Mouse (Mus musculus): Measurements from ENCODE around the gene Mas1. TPM values are rescaled to one million over a fixed set of nuclear protein-coding genes. Genes with fewer than 3 reads are reported as not detected.
A peak's percentile ranks its signal among the peaks of the same experiment; 100 is the strongest.

Mas1 gene
- total RNA-seq, 2 experiments from 2014 or later, result 37.2 to 39.0 TPM

- intact Hi-C loops (cut with DNase I), result loop anchor here (5.0 kb wide), 1 partner anchor 111 kb away; the partner anchor contains the start of gene Wtap
- no peak for DNase-seq (ENCODE audit: low spot score in 2 of 2)
Measured at GRCm38 (mm10) chr17:12881216-12881615, 13.3 kb upstream of the Mas1 start.

- DNase-seq (ENCODE audit: low spot score in 2 of 2), result peak; percentile 87 to 93
- intact Hi-C loops (cut with DNase I), result loop anchor here (5.0 kb wide), 1 partner anchor 112 kb away; the partner anchor contains the start of gene Wtap
Measured at GRCm38 (mm10) chr17:12880178-12880577, 12.2 kb upstream of the Mas1 start.

GRCm38 (mm10) chr17:12875734-12876133, 7.8 kb upstream of the Mas1 start, which contains the start of gene Mrgprh:
Gene Mrgprh, plus strand, starts transcription at chr17:12876034.
- intact Hi-C loops (cut with DNase I), result no loop called here
- no peak for DNase-seq (ENCODE audit: low spot score in 2 of 2)

GRCm38 (mm10) chr17:12872275-12873028, 4.5 kb upstream of the Mas1 start:
- intact Hi-C loops (cut with DNase I), result no loop called here
- peak; percentile 39 to 74 for DNase-seq (ENCODE audit: low spot score in 2 of 2)

GRCm38 (mm10) chr17:12868640-12869039, 697 bp upstream of the Mas1 start:
- intact Hi-C loops (cut with DNase I), result loop anchor here (5.0 kb wide), 1 partner anchor 451 kb away; no protein-coding TSS in a partner anchor
- DNase-seq (ENCODE audit: low spot score in 2 of 2), result peak in 1 of 2 experiments; percentile 52

GRCm38 (mm10) chr17:12866853-12867252, 1.1 kb downstream of the Mas1 start:
- DNase-seq (ENCODE audit: low spot score in 2 of 2), result peak; percentile 60 to 93
- intact Hi-C loops (cut with DNase I), result loop anchor here (5.0 kb wide), 1 partner anchor 450 kb away; no protein-coding TSS in a partner anchor

- intact Hi-C loops (cut with DNase I), result loop anchor here (5.0 kb wide), 1 partner anchor 448 kb away; no protein-coding TSS in a partner anchor
- no peak for DNase-seq (ENCODE audit: low spot score in 2 of 2)
Measured at GRCm38 (mm10) chr17:12865407-12865806, 2.5 kb downstream of the Mas1 start.

- intact Hi-C loops (cut with DNase I), result no loop called here
- DNase-seq (ENCODE audit: low spot score in 2 of 2), result no peak
Measured at GRCm38 (mm10) chr17:12864111-12864510, 3.8 kb downstream of the Mas1 start.

GRCm38 (mm10) chr17:12859006-12859520, 8.9 kb downstream of the Mas1 start:
- intact Hi-C loops (cut with DNase I), result no loop called here
- DNase-seq (ENCODE audit: low spot score in 2 of 2), result no peak

- intact Hi-C loops (cut with DNase I), result no loop called here
- DNase-seq (ENCODE audit: low spot score in 2 of 2), result no peak
Measured at GRCm38 (mm10) chr17:12858072-12858471, 9.9 kb downstream of the Mas1 start.

GRCm38 (mm10) chr17:12857395-12857794, 10.5 kb downstream of the Mas1 start:
- intact Hi-C loops (cut with DNase I), result no loop called here
- DNase-seq (ENCODE audit: low spot score in 2 of 2), result no peak

GRCm38 (mm10) chr17:12854386-12854785, 13.6 kb downstream of the Mas1 start:
- intact Hi-C loops (cut with DNase I), result loop anchor here (5.0 kb wide), 1 partner anchor 432 kb away; no protein-coding TSS in a partner anchor
- no peak for DNase-seq (ENCODE audit: low spot score in 2 of 2)

GRCm38 (mm10) chr17:12853821-12854220, 14.1 kb downstream of the Mas1 start:
- intact Hi-C loops (cut with DNase I), result loop anchor here (5.0 kb wide), 1 partner anchor 432 kb away; no protein-coding TSS in a partner anchor
- DNase-seq (ENCODE audit: low spot score in 2 of 2), result peak; percentile 54 to 67

- intact Hi-C loops (cut with DNase I), result loop anchor here (5.0 kb wide), 1 partner anchor 429 kb away; no protein-coding TSS in a partner anchor
- peak; percentile 64 to 75 for DNase-seq (ENCODE audit: low spot score in 2 of 2)
Measured at GRCm38 (mm10) chr17:12851689-12852088, 16.3 kb downstream of the Mas1 start.

GRCm38 (mm10) chr17:12849778-12850382, 18.1 kb downstream of the Mas1 start:
- peak in 1 of 2 experiments; percentile 87 for DNase-seq (ENCODE audit: low spot score in 2 of 2)

GRCm38 (mm10) chr17:12847736-12848135, 20.2 kb downstream of the Mas1 start:
- intact Hi-C loops (cut with DNase I), result no loop called here
- DNase-seq (ENCODE audit: low spot score in 2 of 2), result no peak

More at GRCm38 (mm10) chr17:12849778-12850382, 18.1 kb downstream of the Mas1 start:
- intact Hi-C loops (cut with DNase I), result loop anchor here (5.0 kb wide), 1 partner anchor 428 kb away; no protein-coding TSS in a partner anchor

GRCm38 (mm10) chr17:12846474-12846873, 21.5 kb downstream of the Mas1 start:
- intact Hi-C loops (cut with DNase I), result no loop called here
- peak in 1 of 2 experiments; percentile 81 for DNase-seq (ENCODE audit: low spot score in 2 of 2)

- intact Hi-C loops (cut with DNase I), result no loop called here
- no peak for DNase-seq (ENCODE audit: low spot score in 2 of 2)
Measured at GRCm38 (mm10) chr17:12845862-12846261, 22.1 kb downstream of the Mas1 start.

- peak in 1 of 2 experiments; percentile 80 for DNase-seq (ENCODE audit: low spot score in 2 of 2)
Measured at GRCm38 (mm10) chr17:12844540-12844939, 23.4 kb downstream of the Mas1 start.

GRCm38 (mm10) chr17:12843826-12844225, 24.1 kb downstream of the Mas1 start:
- intact Hi-C loops (cut with DNase I), result no loop called here
- DNase-seq (ENCODE audit: low spot score in 2 of 2), result no peak

More at GRCm38 (mm10) chr17:12844540-12844939, 23.4 kb downstream of the Mas1 start:
- intact Hi-C loops (cut with DNase I), result no loop called here

Data from left cerebral cortex, postnatal 25 days (tissue).